Mouse (Mus musculus): ENCODE data around the gene Ttc7b. TPM values are rescaled to one million over a fixed set of nuclear protein-coding genes. Genes with fewer than 3 reads are reported as not detected.

The Ttc7b gene
- total RNA-seq, 1 experiment: 19.0 TPM

GRCm38 (mm10) chr12:100265546-100266309, 254.9 kb downstream of the Ttc7b start:
- H3K4me1 ChIP-seq (ENCODE audit: control insufficient read depth in 2 of 2, insufficient read depth in 2 of 2, low read length in 2 of 2, poor library complexity in 1 of 2): no peaks in the 10 kb centered on the region
- in situ Hi-C loops (cut with MboI; ENCODE audit: low sequenced_read_pairs in 2 of 2, unreplicated experiment in 2 of 2): no loop called here
- H3K36me3 ChIP-seq (ENCODE audit: control insufficient read depth, insufficient read depth, low read length, poor library complexity, severe bottlenecking): no peaks in the 10 kb centered on the region
- no peak overlapping the region for H3K4me3 ChIP-seq (ENCODE audit: insufficient read depth in 1 of 2, low read depth in 1 of 2, low read length in 2 of 2, poor library complexity in 1 of 2, severe bottlenecking in 1 of 2)
- DNase-seq (ENCODE audit: low read depth, low spot score): no peak
- H3K9me3 ChIP-seq (ENCODE audit: control insufficient read depth, insufficient read depth, low read depth, low read length): no peaks in the 10 kb centered on the region
- no peak for TF ChIP-seq HCFC1 (IDR thresholded peaks at IDR 0.05; ENCODE audit: borderline replicate concordance, insufficient read depth, low read length)
- TF ChIP-seq MAFK (IDR thresholded peaks at IDR 0.05; ENCODE audit: insufficient read depth, low read depth, low read length): no peak
- no peak for TF ChIP-seq CHD2 (IDR thresholded peaks at IDR 0.05; ENCODE audit: low read depth, low read length)
- TF ChIP-seq ZC3H11A (IDR thresholded peaks at IDR 0.05; ENCODE audit: borderline replicate concordance, low read depth, low read length): no peak
- H3K27ac ChIP-seq (ENCODE audit: insufficient read depth, low read depth, low read length, poor library complexity, severe bottlenecking): no peak overlapping the region
- H3K9ac ChIP-seq (ENCODE audit: insufficient read depth, low read depth, low read length, poor library complexity, severe bottlenecking): no peak overlapping the region

GRCm38 (mm10) chr12:100264941-100265340, 255.7 kb downstream of the Ttc7b start:
- Histone ChIP-seq H3K36me3 (ENCODE audit: control insufficient read depth, insufficient read depth, low read length, poor library complexity, severe bottlenecking) (no peaks in the 10 kb centered on the region), H3K9me3 (ENCODE audit: control insufficient read depth, insufficient read depth, low read depth, low read length) (no peaks in the 10 kb centered on the region), H3K27ac (ENCODE audit: insufficient read depth, low read depth, low read length, poor library complexity, severe bottlenecking) (no peak overlapping the region), H3K4me1 (ENCODE audit: control insufficient read depth in 2 of 2, insufficient read depth in 2 of 2, low read length in 2 of 2, poor library complexity in 1 of 2) (no peaks in the 10 kb centered on the region), H3K9ac (ENCODE audit: insufficient read depth, low read depth, low read length, poor library complexity, severe bottlenecking) (no peak overlapping the region), H3K4me3 (ENCODE audit: insufficient read depth in 1 of 2, low read depth in 1 of 2, low read length in 2 of 2, poor library complexity in 1 of 2, severe bottlenecking in 1 of 2) (no peak overlapping the region)
- DNase-seq (ENCODE audit: low read depth, low spot score): no peak
- in situ Hi-C loops (cut with MboI; ENCODE audit: low sequenced_read_pairs in 2 of 2, unreplicated experiment in 2 of 2): no loop called here
- TF ChIP-seq MAFK (IDR thresholded peaks at IDR 0.05; ENCODE audit: insufficient read depth, low read depth, low read length) (no peak), CHD2 (IDR thresholded peaks at IDR 0.05; ENCODE audit: low read depth, low read length) (no peak), ZC3H11A (IDR thresholded peaks at IDR 0.05; ENCODE audit: borderline replicate concordance, low read depth, low read length) (no peak), ZNF384 (IDR thresholded peaks at IDR 0.05; ENCODE audit: low read depth, low read length) (no peak), HCFC1 (IDR thresholded peaks at IDR 0.05; ENCODE audit: borderline replicate concordance, insufficient read depth, low read length) (no peak)

GRCm38 (mm10) chr12:100262846-100263245, 257.8 kb downstream of the Ttc7b start:
- in situ Hi-C loops (cut with MboI; ENCODE audit: low sequenced_read_pairs in 2 of 2, unreplicated experiment in 2 of 2): no loop called here
- DNase-seq (ENCODE audit: low read depth, low spot score): no peak
- Histone ChIP-seq H3K9ac (ENCODE audit: insufficient read depth, low read depth, low read length, poor library complexity, severe bottlenecking) (no peak overlapping the region), H3K27ac (ENCODE audit: insufficient read depth, low read depth, low read length, poor library complexity, severe bottlenecking) (no peak overlapping the region), H3K36me3 (ENCODE audit: control insufficient read depth, insufficient read depth, low read length, poor library complexity, severe bottlenecking) (no peaks in the 10 kb centered on the region), H3K9me3 (ENCODE audit: control insufficient read depth, insufficient read depth, low read depth, low read length) (no peaks in the 10 kb centered on the region), H3K4me3 (ENCODE audit: insufficient read depth in 1 of 2, low read depth in 1 of 2, low read length in 2 of 2, poor library complexity in 1 of 2, severe bottlenecking in 1 of 2) (no peak overlapping the region), H3K4me1 (ENCODE audit: control insufficient read depth in 2 of 2, insufficient read depth in 2 of 2, low read length in 2 of 2, poor library complexity in 1 of 2) (peaks cover 0 to 2% of the 10 kb centered on the region in 2 experiments; a peak in 1 of 4 replicates)
- TF ChIP-seq CHD2 (IDR thresholded peaks at IDR 0.05; ENCODE audit: low read depth, low read length) (no peak), MAFK (IDR thresholded peaks at IDR 0.05; ENCODE audit: insufficient read depth, low read depth, low read length) (no peak), ZC3H11A (IDR thresholded peaks at IDR 0.05; ENCODE audit: borderline replicate concordance, low read depth, low read length) (no peak), HCFC1 (IDR thresholded peaks at IDR 0.05; ENCODE audit: borderline replicate concordance, insufficient read depth, low read length) (no peak), ZNF384 (IDR thresholded peaks at IDR 0.05; ENCODE audit: low read depth, low read length) (no peak)

- no peaks in the 10 kb centered on the region for H3K36me3 ChIP-seq (ENCODE audit: control insufficient read depth, insufficient read depth, low read length, poor library complexity, severe bottlenecking)
Measured at GRCm38 (mm10) chr12:100261761-100262160, 258.9 kb downstream of the Ttc7b start.

More at GRCm38 (mm10) chr12:100261761-100262160, 258.9 kb downstream of the Ttc7b start:
- peaks cover 0 to 2% of the 10 kb centered on the region in 2 experiments; a peak in 1 of 4 replicates for H3K4me1 ChIP-seq (ENCODE audit: control insufficient read depth in 2 of 2, insufficient read depth in 2 of 2, low read length in 2 of 2, poor library complexity in 1 of 2)
- H3K9ac ChIP-seq (ENCODE audit: insufficient read depth, low read depth, low read length, poor library complexity, severe bottlenecking): no peak overlapping the region
- H3K4me3 ChIP-seq (ENCODE audit: insufficient read depth in 1 of 2, low read depth in 1 of 2, low read length in 2 of 2, poor library complexity in 1 of 2, severe bottlenecking in 1 of 2): no peak overlapping the region
- no peaks in the 10 kb centered on the region for H3K9me3 ChIP-seq (ENCODE audit: control insufficient read depth, insufficient read depth, low read depth, low read length)
- no peak overlapping the region for H3K27ac ChIP-seq (ENCODE audit: insufficient read depth, low read depth, low read length, poor library complexity, severe bottlenecking)
- in situ Hi-C loops (cut with MboI; ENCODE audit: low sequenced_read_pairs in 2 of 2, unreplicated experiment in 2 of 2): no loop called here
- no peak for DNase-seq (ENCODE audit: low read depth, low spot score)
- TF ChIP-seq CHD2 (IDR thresholded peaks at IDR 0.05; ENCODE audit: low read depth, low read length) (no peak), HCFC1 (IDR thresholded peaks at IDR 0.05; ENCODE audit: borderline replicate concordance, insufficient read depth, low read length) (no peak), MAFK (IDR thresholded peaks at IDR 0.05; ENCODE audit: insufficient read depth, low read depth, low read length) (no peak), ZNF384 (IDR thresholded peaks at IDR 0.05; ENCODE audit: low read depth, low read length) (no peak), ZC3H11A (IDR thresholded peaks at IDR 0.05; ENCODE audit: borderline replicate concordance, low read depth, low read length) (no peak)
